Mouse (Mus musculus) G1E (cell line): ENCODE data around the gene Neurog1.

Experiments
- CTCF ChIP-seq: IDR thresholded peaks from 2 replicates; pipeline ENCODE4 v1.5.1; 2012; ENCODE audit warnings: low read depth, low read length, inconsistent platforms, mixed read lengths
- POLR2AphosphoS5 ChIP-seq: IDR thresholded peaks from 2 replicates; pipeline ENCODE4 v1.6.1; 2012; ENCODE audit warnings: low read depth, low read length, inconsistent platforms; ENCODE audit not compliant: insufficient replicate concordance

GRCm38 (mm10) chr13:56257469-56258153 lies 5.6 kb upstream of the Neurog1 start:
- TF ChIP-seq CTCF (no peak), POLR2AphosphoS5 (no peak)
